Mouse (Mus musculus): Measurements from ENCODE around the gene Smyd3. TPM values are rescaled to one million over a fixed set of nuclear protein-coding genes. Genes with fewer than 3 reads are reported as not detected.
A peak's percentile ranks its signal among the peaks of the same experiment; 100 is the strongest.

The Smyd3 gene
- polyA plus RNA-seq (2014; fragmentation: Nextera tagmentation; extraction: Ambion mirVana): 11.0 and 11.3 TPM in 2 replicates

GRCm38 (mm10) chr1:179517713-179518465 lies at the start of gene Smyd3:
Smyd3 (minus strand) TSS chr1:179518041.
- Histone ChIP-seq H3K4me3 (ENCODE audit: control insufficient read depth in 1 of 2, insufficient read depth in 1 of 2, low read depth in 1 of 2, low read length in 2 of 2) (peak within 1 kb of the TSS; percentile 62 to 92), H3K9me3 (ENCODE audit: control insufficient read depth, low read length) (no peaks in the 10 kb centered on the region), H3K27me3 (ENCODE audit: control insufficient read depth, insufficient read depth, low read length) (no peaks in the 10 kb centered on the region), H3K4me1 (ENCODE audit: control insufficient read depth in 2 of 2, insufficient read depth in 2 of 2, low read length in 2 of 2) (peaks cover 0 to 6% of the 10 kb centered on the region in 2 experiments; a peak in 1 of 4 replicates), H3K4me2 (ENCODE audit: low read length) (peak within 1 kb of the TSS; percentile 74), H3K27ac (replicated peaks in 1 of 2; ENCODE audit: control insufficient read depth in 1 of 2, insufficient read depth in 1 of 2, low read depth in 2 of 2, low read length in 2 of 2) (peak within 1 kb of the TSS in 1 of 2 experiments; percentile 29; a peak in 2 of 4 replicates), H3K36me3 (ENCODE audit: control insufficient read depth, insufficient read depth, low read length) (no peaks in the 10 kb centered on the region), H3K9ac (ENCODE audit: low read length) (peak within 1 kb of the TSS; percentile 79)
- peak; percentile 72 for ATAC-seq (ENCODE audit: insufficient number of reproducible peaks, insufficient read depth, low FRiP score, low read depth)
- WGBS: 6% methylated on average over 39 of the region's 39 CpGs

- Histone ChIP-seq H3K27ac (replicated peaks in 1 of 2; ENCODE audit: control insufficient read depth in 1 of 2, insufficient read depth in 1 of 2, low read depth in 2 of 2, low read length in 2 of 2) (no peak overlapping the region), H3K4me3 (ENCODE audit: control insufficient read depth in 1 of 2, insufficient read depth in 1 of 2, low read depth in 1 of 2, low read length in 2 of 2) (no peak overlapping the region), H3K27me3 (ENCODE audit: control insufficient read depth, insufficient read depth, low read length) (no peaks in the 10 kb centered on the region), H3K4me1 (ENCODE audit: control insufficient read depth in 2 of 2, insufficient read depth in 2 of 2, low read length in 2 of 2) (peaks cover 11 to 32% of the 10 kb centered on the region in 2 experiments), H3K9ac (ENCODE audit: low read length) (no peak overlapping the region), H3K36me3 (ENCODE audit: control insufficient read depth, insufficient read depth, low read length) (no peaks in the 10 kb centered on the region), H3K4me2 (ENCODE audit: low read length) (no peak overlapping the region), H3K9me3 (ENCODE audit: control insufficient read depth, low read length) (no peaks in the 10 kb centered on the region)
- 74% methylated on average over 7 of the region's 7 CpGs for WGBS
- no peak for ATAC-seq (ENCODE audit: insufficient number of reproducible peaks, insufficient read depth, low FRiP score, low read depth)
Measured at GRCm38 (mm10) chr1:179567558-179567957, 49.7 kb upstream of the Smyd3 start.

GRCm38 (mm10) chr1:179563926-179564325 lies 46.1 kb upstream of the Smyd3 start:
- no peaks in the 10 kb centered on the region for H3K36me3 ChIP-seq (ENCODE audit: control insufficient read depth, insufficient read depth, low read length)
- no peak overlapping the region for H3K4me3 ChIP-seq (ENCODE audit: control insufficient read depth in 1 of 2, insufficient read depth in 1 of 2, low read depth in 1 of 2, low read length in 2 of 2)
- H3K9me3 ChIP-seq (ENCODE audit: control insufficient read depth, low read length): no peaks in the 10 kb centered on the region
- ATAC-seq (ENCODE audit: insufficient number of reproducible peaks, insufficient read depth, low FRiP score, low read depth): no peak
- no peak overlapping the region for H3K27ac ChIP-seq (replicated peaks in 1 of 2; ENCODE audit: control insufficient read depth in 1 of 2, insufficient read depth in 1 of 2, low read depth in 2 of 2, low read length in 2 of 2)
- WGBS: 82% methylated on average over 5 of the region's 5 CpGs
- no peaks in the 10 kb centered on the region for H3K27me3 ChIP-seq (ENCODE audit: control insufficient read depth, insufficient read depth, low read length)
- peaks cover 8 to 24% of the 10 kb centered on the region in 2 experiments for H3K4me1 ChIP-seq (ENCODE audit: control insufficient read depth in 2 of 2, insufficient read depth in 2 of 2, low read length in 2 of 2)
- no peak overlapping the region for H3K4me2 ChIP-seq (ENCODE audit: low read length)
- no peak overlapping the region for H3K9ac ChIP-seq (ENCODE audit: low read length)

GRCm38 (mm10) chr1:179563211-179563610 lies 45.4 kb upstream of the Smyd3 start:
- Histone ChIP-seq H3K4me1 (ENCODE audit: control insufficient read depth in 2 of 2, insufficient read depth in 2 of 2, low read length in 2 of 2) (peaks cover 5 to 17% of the 10 kb centered on the region in 2 experiments), H3K36me3 (ENCODE audit: control insufficient read depth, insufficient read depth, low read length) (no peaks in the 10 kb centered on the region), H3K4me2 (ENCODE audit: low read length) (no peak overlapping the region), H3K4me3 (ENCODE audit: control insufficient read depth in 1 of 2, insufficient read depth in 1 of 2, low read depth in 1 of 2, low read length in 2 of 2) (no peak overlapping the region), H3K9me3 (ENCODE audit: control insufficient read depth, low read length) (no peaks in the 10 kb centered on the region), H3K27me3 (ENCODE audit: control insufficient read depth, insufficient read depth, low read length) (no peaks in the 10 kb centered on the region), H3K9ac (ENCODE audit: low read length) (no peak overlapping the region), H3K27ac (replicated peaks in 1 of 2; ENCODE audit: control insufficient read depth in 1 of 2, insufficient read depth in 1 of 2, low read depth in 2 of 2, low read length in 2 of 2) (no peak overlapping the region)
- ATAC-seq (ENCODE audit: insufficient number of reproducible peaks, insufficient read depth, low FRiP score, low read depth): no peak
- 72% methylated on average over 4 of the region's 4 CpGs for WGBS

GRCm38 (mm10) chr1:179560845-179561430 lies 43.1 kb upstream of the Smyd3 start:
- 92% methylated on average over 6 of the region's 6 CpGs for WGBS
- Histone ChIP-seq H3K4me1 (ENCODE audit: control insufficient read depth in 2 of 2, insufficient read depth in 2 of 2, low read length in 2 of 2) (0 out of 4 replicates have a peak, but pooled peaks cover 0 to 3% of the 10 kb centered on the region in 2 experiments), H3K27me3 (ENCODE audit: control insufficient read depth, insufficient read depth, low read length) (no peaks in the 10 kb centered on the region), H3K9ac (ENCODE audit: low read length) (no peak overlapping the region), H3K4me3 (ENCODE audit: control insufficient read depth in 1 of 2, insufficient read depth in 1 of 2, low read depth in 1 of 2, low read length in 2 of 2) (no peak overlapping the region), H3K4me2 (ENCODE audit: low read length) (no peak overlapping the region), H3K9me3 (ENCODE audit: control insufficient read depth, low read length) (no peaks in the 10 kb centered on the region), H3K27ac (replicated peaks in 1 of 2; ENCODE audit: control insufficient read depth in 1 of 2, insufficient read depth in 1 of 2, low read depth in 2 of 2, low read length in 2 of 2) (no peak overlapping the region), H3K36me3 (ENCODE audit: control insufficient read depth, insufficient read depth, low read length) (no peaks in the 10 kb centered on the region)
- ATAC-seq (ENCODE audit: insufficient number of reproducible peaks, insufficient read depth, low FRiP score, low read depth): no peak

GRCm38 (mm10) chr1:179559446-179560194 lies 41.8 kb upstream of the Smyd3 start:
- H3K9me3 ChIP-seq (ENCODE audit: control insufficient read depth, low read length): no peaks in the 10 kb centered on the region
- H3K4me3 ChIP-seq (ENCODE audit: control insufficient read depth in 1 of 2, insufficient read depth in 1 of 2, low read depth in 1 of 2, low read length in 2 of 2): no peak overlapping the region
- no peak overlapping the region for H3K27ac ChIP-seq (replicated peaks in 1 of 2; ENCODE audit: control insufficient read depth in 1 of 2, insufficient read depth in 1 of 2, low read depth in 2 of 2, low read length in 2 of 2)
- H3K27me3 ChIP-seq (ENCODE audit: control insufficient read depth, insufficient read depth, low read length): no peaks in the 10 kb centered on the region
- H3K4me2 ChIP-seq (ENCODE audit: low read length): no peak overlapping the region
- H3K9ac ChIP-seq (ENCODE audit: low read length): no peak overlapping the region
- 0 out of 4 replicates have a peak, but pooled peaks cover 0 to 3% of the 10 kb centered on the region in 2 experiments for H3K4me1 ChIP-seq (ENCODE audit: control insufficient read depth in 2 of 2, insufficient read depth in 2 of 2, low read length in 2 of 2)
- H3K36me3 ChIP-seq (ENCODE audit: control insufficient read depth, insufficient read depth, low read length): no peaks in the 10 kb centered on the region
- WGBS: 70% methylated on average over 11 of the region's 11 CpGs
- ATAC-seq (ENCODE audit: insufficient number of reproducible peaks, insufficient read depth, low FRiP score, low read depth): no peak

GRCm38 (mm10) chr1:179556921-179557320 lies 39.1 kb upstream of the Smyd3 start:
- H3K4me2 ChIP-seq (ENCODE audit: low read length): no peak overlapping the region
- peaks cover 2 to 21% of the 10 kb centered on the region in 2 experiments; a peak in 3 of 4 replicates for H3K4me1 ChIP-seq (ENCODE audit: control insufficient read depth in 2 of 2, insufficient read depth in 2 of 2, low read length in 2 of 2)
- H3K36me3 ChIP-seq (ENCODE audit: control insufficient read depth, insufficient read depth, low read length): no peaks in the 10 kb centered on the region
- no peaks in the 10 kb centered on the region for H3K27me3 ChIP-seq (ENCODE audit: control insufficient read depth, insufficient read depth, low read length)
- H3K4me3 ChIP-seq (ENCODE audit: control insufficient read depth in 1 of 2, insufficient read depth in 1 of 2, low read depth in 1 of 2, low read length in 2 of 2): no peak overlapping the region
- WGBS: 77% methylated on average over 3 of the region's 3 CpGs
- H3K9me3 ChIP-seq (ENCODE audit: control insufficient read depth, low read length): no peaks in the 10 kb centered on the region
- no peak for ATAC-seq (ENCODE audit: insufficient number of reproducible peaks, insufficient read depth, low FRiP score, low read depth)
- no peak overlapping the region for H3K27ac ChIP-seq (replicated peaks in 1 of 2; ENCODE audit: control insufficient read depth in 1 of 2, insufficient read depth in 1 of 2, low read depth in 2 of 2, low read length in 2 of 2)
- no peak overlapping the region for H3K9ac ChIP-seq (ENCODE audit: low read length)

Data from heart, embryonic 14.5 days (tissue).